Comparison of ENCODE assay signal across 8 mouse cellular contexts in genomic region chr1:43898991-43899714, GRCm38 (mm10). TPM values are rescaled to one million over a fixed set of nuclear protein-coding genes. Genes with fewer than 3 reads are reported as not detected.
DNase-seq lines count a peak whose midpoint lies in the region; ATAC-seq and TF ChIP-seq lines count a peak whose summit lies in the region.

No protein-coding gene starts in this region.

- no peak overlapping the region for H3K9ac ChIP-seq in kidney, embryonic 14.5 days (ENCODE audit: low read depth, low read length)
- H3K9ac ChIP-seq in limb, embryonic 14.5 days (ENCODE audit: low read depth, low read length, severe bottlenecking), result peak overlapping the region; percentile 46

- DNase-seq in 3T3-L1 (ENCODE audit: low read depth, low spot score), result peak; percentile 82
- DNase-seq in adrenal gland, postnatal 14 days, result peak; percentile 86
- DNase-seq in embryonic facial prominence, embryonic 10.5 days (ENCODE audit: low spot score), result peak; percentile 84
- peak; percentile 83 for DNase-seq in heart, embryonic 10.5 days (ENCODE audit: low spot score)
- peak; percentile 80 for DNase-seq in limb, embryonic 14.5 days (ENCODE audit: low spot score)
- peak; percentile 88 for DNase-seq in naive thymus-derived CD4-positive, alpha-beta T cell, adult 2 months (ENCODE audit: low read depth)
- DNase-seq in spleen, postnatal 4 days (ENCODE audit: low spot score in 2 of 2), result peak; percentile 56 to 80

- peak overlapping the region; percentile 42 for H3K4me2 ChIP-seq in kidney, embryonic 14.5 days (replicated peaks; ENCODE audit: low read depth, low read length)
- peak overlapping the region; percentile 43 for H3K4me2 ChIP-seq in limb, embryonic 14.5 days (replicated peaks; ENCODE audit: low read depth, low read length, severe bottlenecking)

- H3K36me3 ChIP-seq in embryonic facial prominence, embryonic 10.5 days (replicated peaks), result no peaks in the 10 kb centered on the region
- H3K36me3 ChIP-seq in heart, embryonic 10.5 days, result no peaks in the 10 kb centered on the region
- no peaks in the 10 kb centered on the region for H3K36me3 ChIP-seq in kidney, embryonic 14.5 days (ENCODE audit: control insufficient read depth, insufficient read depth, low read length)
- H3K36me3 ChIP-seq in limb, embryonic 14.5 days (ENCODE audit: control insufficient read depth, insufficient read depth, low read length), result no peaks in the 10 kb centered on the region

- H3K4me3 ChIP-seq in embryonic facial prominence, embryonic 10.5 days, result peak overlapping the region; percentile 47
- peak overlapping the region; percentile 50 for H3K4me3 ChIP-seq in heart, embryonic 10.5 days
- peak overlapping the region; percentile 22; the same call in 1 of the 2 replicates for H3K4me3 ChIP-seq in kidney, embryonic 14.5 days (ENCODE audit: low read length)
- peak overlapping the region; percentile 22; the same call in 1 of the 2 replicates for H3K4me3 ChIP-seq in limb, embryonic 14.5 days (replicated peaks; ENCODE audit: low read length)

- TF ChIP-seq POLR2A in limb, embryonic 14.5 days (IDR thresholded peaks at IDR 0.05; ENCODE audit: borderline replicate concordance, extremely low read depth, insufficient read depth, insufficient read length), result no peak

- H3K4me1 ChIP-seq in embryonic facial prominence, embryonic 10.5 days, result peaks cover 10% of the 10 kb centered on the region; the same call in 1 of the 2 replicates
- H3K4me1 ChIP-seq in heart, embryonic 10.5 days, result no peaks in the 10 kb centered on the region
- H3K4me1 ChIP-seq in kidney, embryonic 14.5 days (ENCODE audit: control insufficient read depth, insufficient read depth, low read length), result no peaks in the 10 kb centered on the region
- peaks cover 3% of the 10 kb centered on the region; the same call in 1 of the 2 replicates for H3K4me1 ChIP-seq in limb, embryonic 14.5 days (ENCODE audit: control insufficient read depth, insufficient read depth, low read length)

- H3K27me3 ChIP-seq in embryonic facial prominence, embryonic 10.5 days (replicated peaks; ENCODE audit: low read depth, poor library complexity, severe bottlenecking), result peaks cover 7% of the 10 kb centered on the region; the same call in 1 of the 2 replicates
- H3K27me3 ChIP-seq in heart, embryonic 10.5 days (ENCODE audit: insufficient read depth, poor library complexity, severe bottlenecking), result no peaks in the 10 kb centered on the region
- H3K27me3 ChIP-seq in kidney, embryonic 14.5 days (ENCODE audit: control insufficient read depth, insufficient read depth, low read length), result no peaks in the 10 kb centered on the region
- no peaks in the 10 kb centered on the region for H3K27me3 ChIP-seq in limb, embryonic 14.5 days (ENCODE audit: control insufficient read depth, insufficient read depth, low read length)

- peak; percentile 71 for ATAC-seq in kidney, embryonic 14.5 days (ENCODE audit: low FRiP score, low TSS enrichment)
- peak; percentile 63 for ATAC-seq in limb, embryonic 14.5 days (ENCODE audit: low FRiP score, low read depth)

- H3K27ac ChIP-seq in embryonic facial prominence, embryonic 10.5 days (replicated peaks), result peak overlapping the region; percentile 55; the same call in 1 of the 2 replicates
- H3K27ac ChIP-seq in heart, embryonic 10.5 days, result no peak overlapping the region
- H3K27ac ChIP-seq in kidney, embryonic 14.5 days (ENCODE audit: low read depth, low read length), result no peak overlapping the region
- H3K27ac ChIP-seq in limb, embryonic 14.5 days (replicated peaks; ENCODE audit: low read depth, low read length), result no peak overlapping the region

- 15% methylated on average over 18 of the region's 18 CpGs for WGBS in embryonic facial prominence, embryonic 10.5 days
- 15% methylated on average over 18 of the region's 18 CpGs for WGBS in heart, embryonic 10.5 days
- 19% methylated on average over 18 of the region's 18 CpGs for WGBS in kidney, embryonic 14.5 days
- 18% methylated on average over 18 of the region's 18 CpGs for WGBS in limb, embryonic 14.5 days

- peaks cover 20% of the 10 kb centered on the region for H3K9me3 ChIP-seq in embryonic facial prominence, embryonic 10.5 days
- no peaks in the 10 kb centered on the region for H3K9me3 ChIP-seq in heart, embryonic 10.5 days
- no peaks in the 10 kb centered on the region for H3K9me3 ChIP-seq in kidney, embryonic 14.5 days (ENCODE audit: control insufficient read depth, low read length)
- no peaks in the 10 kb centered on the region for H3K9me3 ChIP-seq in limb, embryonic 14.5 days (ENCODE audit: control insufficient read depth, low read length)

RNA-seq across cellular contexts. Expression of gene Tpp2, which starts 34.3 kb away (rescaled TPM):
- total RNA-seq in adrenal gland, postnatal 14 days (2021), result 49.8 and 53.3 TPM in 2 replicates
- polyA plus RNA-seq in embryonic facial prominence, embryonic 10.5 days (2016; fragmentation: Nextera tagmentation; extraction: Ambion mirVana), result 78.5 and 78.8 TPM in 2 replicates
- polyA plus RNA-seq in heart, embryonic 10.5 days (2016; fragmentation: Nextera tagmentation; extraction: Ambion mirVana), result 57.6 and 63.8 TPM in 2 replicates
- polyA plus RNA-seq in kidney, embryonic 14.5 days (2014; fragmentation: Nextera tagmentation; extraction: Ambion mirVana), result 41.2 and 63.0 TPM in 2 replicates
- 23.4 and 27.3 TPM in 2 replicates for polyA plus RNA-seq in limb, embryonic 14.5 days (2012; rRNA removed)
- 49.6 and 53.0 TPM in 2 replicates for polyA plus RNA-seq in limb, embryonic 14.5 days (2014; fragmentation: Nextera tagmentation; extraction: Ambion mirVana)
